23 mouse cellular contexts compared by ENCODE assay signal in the genomic region with DNA sequence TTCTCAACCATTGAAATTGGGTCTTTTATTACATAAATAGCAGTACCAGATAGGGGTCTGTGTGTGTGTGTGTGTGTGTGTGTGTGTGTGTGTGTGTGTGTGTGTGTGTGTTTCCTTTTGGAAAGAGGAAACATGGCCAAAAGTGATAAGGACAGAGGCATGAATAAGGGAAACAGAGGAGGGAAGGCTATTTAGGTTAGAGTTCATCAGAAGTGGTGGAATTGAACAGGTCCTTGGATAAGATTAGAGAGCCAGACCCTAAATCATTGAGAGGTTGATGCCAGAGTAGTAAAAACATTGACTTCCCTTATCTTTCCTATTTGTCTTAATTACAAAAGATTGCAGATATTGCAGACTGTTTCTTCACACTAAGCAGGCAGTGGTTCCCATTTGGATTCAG.
"Had no signal": no experiment of that assay in that cellular context is flagged by ENCODE, and none has a peak within 500 bp of the region (broad histone marks: within the 10 kb centered on the region; RNA-seq: fewer than 3 reads in every experiment).

No protein-coding gene starts in this region.

- H3K36me3 ChIP-seq: lung, embryonic 15.5 days; midbrain, embryonic 10.5 days; midbrain, embryonic 12.5 days; neural tube, embryonic 13.5 days; neural tube, embryonic 15.5 days; stomach, embryonic 15.5 days had no signal

- H3K9ac ChIP-seq: liver, postnatal 0 days; lung, embryonic 15.5 days; midbrain, embryonic 12.5 days; neural tube, embryonic 13.5 days; neural tube, embryonic 15.5 days; stomach, embryonic 15.5 days had no signal

- DNase-seq: liver, postnatal 0 days; lung, adult 2 months; lung, postnatal 14 days; lung, postnatal 36 days; midbrain, embryonic 14.5 days; right cerebral cortex, adult 18-20 months; right cerebral cortex, postnatal 25 days; right cerebral cortex, postnatal 4 days; spleen, adult 18-20 months; thymus, adult 2 months; thymus, postnatal 25 days; thymus, postnatal 4 days had no signal

- H3K4me3 ChIP-seq: lung, embryonic 15.5 days; midbrain, embryonic 10.5 days; midbrain, embryonic 12.5 days; myocyte; neural tube, embryonic 13.5 days; neural tube, embryonic 15.5 days; stomach, embryonic 15.5 days had no signal

- H3K9me3 ChIP-seq: lung, embryonic 15.5 days; midbrain, embryonic 10.5 days; midbrain, embryonic 12.5 days; neural tube, embryonic 13.5 days; neural tube, embryonic 15.5 days; stomach, embryonic 15.5 days had no signal

- H3K27ac ChIP-seq: lung, embryonic 15.5 days; macrophage; midbrain, embryonic 10.5 days; midbrain, embryonic 12.5 days; neural tube, embryonic 13.5 days; neural tube, embryonic 15.5 days; stomach, embryonic 15.5 days; stomach, postnatal 0 days had no signal

- ATAC-seq: liver, postnatal 0 days; lung, postnatal 0 days; midbrain, embryonic 16.5 days had no signal

- H3K4me1 ChIP-seq: lung, embryonic 15.5 days; midbrain, embryonic 10.5 days; midbrain, embryonic 12.5 days; neural tube, embryonic 13.5 days; neural tube, embryonic 15.5 days; stomach, embryonic 15.5 days had no signal

- H3K27me3 ChIP-seq: lung, embryonic 15.5 days; midbrain, embryonic 12.5 days; neural tube, embryonic 13.5 days; neural tube, embryonic 15.5 days; stomach, embryonic 15.5 days had no signal

- H3K4me2 ChIP-seq: lung, embryonic 15.5 days; midbrain, embryonic 12.5 days; neural tube, embryonic 13.5 days; neural tube, embryonic 15.5 days; stomach, embryonic 15.5 days had no signal
